Comparison of ENCODE assay signal across 8 mouse cellular contexts in genomic region chr8:124141681-124142391, GRCm38 (mm10).
DNase-seq lines count a peak whose midpoint lies in the region; TF ChIP-seq lines count a peak whose summit lies in the region.
"Had no signal": no experiment of that assay in that cellular context is flagged by ENCODE, and none has a peak within 500 bp of the region (broad histone marks: within the 10 kb centered on the region; RNA-seq: fewer than 3 reads in every experiment).

No protein-coding gene starts in this region.

- peak; percentile 3 for DNase-seq in thymus, postnatal 4 days
- no peak for DNase-seq in thymus, postnatal 36 days
- peak; percentile 65 to 79 for DNase-seq in cerebellum, adult 2 months
- peak; percentile 29 to 36 for DNase-seq in layer of hippocampus, postnatal 10 days (ENCODE audit: low spot score in 2 of 2)
- peak; percentile 62 for DNase-seq in testis, postnatal 14 days (ENCODE audit: low spot score)
- DNase-seq in urinary bladder, adult 18-20 months (ENCODE audit: low spot score in 2 of 2), result no peak
- no peak for DNase-seq in kidney, adult 2 months

- WGBS in cerebellum, adult 2 months, result 14% methylated on average over 9 of the region's 9 CpGs
- 51% methylated on average over 9 of the region's 9 CpGs for WGBS in kidney, adult 2 months

- peak overlapping the region; percentile 53 for H3K27ac ChIP-seq in cerebellum, adult 2 months (ENCODE audit: insufficient read depth, low read length)
- H3K27ac ChIP-seq in kidney, adult 2 months (ENCODE audit: insufficient read depth, low read depth, low read length), result no peak overlapping the region
- H3K27ac ChIP-seq: lung, embryonic 15.5 days had no signal

- H3K27me3 ChIP-seq in cerebellum, adult 2 months (ENCODE audit: control insufficient read depth, insufficient read depth, low read length), result no peaks in the 10 kb centered on the region
- H3K27me3 ChIP-seq in kidney, adult 2 months (replicated peaks; ENCODE audit: control insufficient read depth, insufficient read depth, low read length), result no peaks in the 10 kb centered on the region
- H3K27me3 ChIP-seq: lung, embryonic 15.5 days had no signal

- no peak overlapping the region for H3K4me3 ChIP-seq in cerebellum, adult 2 months (replicated peaks; ENCODE audit: insufficient read depth, low read depth, low read length)
- H3K4me3 ChIP-seq in kidney, adult 2 months (ENCODE audit: insufficient read depth, low read depth, low read length), result no peak overlapping the region
- H3K4me3 ChIP-seq: lung, embryonic 15.5 days had no signal

- H3K4me1 ChIP-seq in cerebellum, adult 2 months (ENCODE audit: control insufficient read depth, insufficient read depth, low read length), result peaks cover 18% of the 10 kb centered on the region
- no peaks in the 10 kb centered on the region for H3K4me1 ChIP-seq in kidney, adult 2 months (ENCODE audit: control insufficient read depth, insufficient read depth, low read length)
- H3K4me1 ChIP-seq: lung, embryonic 15.5 days had no signal

- TF ChIP-seq CTCF in cerebellum, adult 2 months (IDR thresholded peaks at IDR 0.05; ENCODE audit: borderline replicate concordance, insufficient read depth, low read depth, low read length), result no peak
- no peak for TF ChIP-seq CTCF in kidney, adult 2 months (conservative IDR thresholded peaks at IDR 0.05; ENCODE audit: insufficient read depth, insufficient read length, low read depth, low read length)

- no peak for TF ChIP-seq POLR2A in cerebellum, adult 2 months (IDR thresholded peaks at IDR 0.05; ENCODE audit: borderline replicate concordance, insufficient read depth, low read length)
- no peak for TF ChIP-seq POLR2A in kidney, adult 2 months (IDR thresholded peaks at IDR 0.05; ENCODE audit: low read depth, low read length)

- H3K36me3 ChIP-seq in kidney, adult 2 months (ENCODE audit: control insufficient read depth, insufficient read depth, low read length), result no peaks in the 10 kb centered on the region
- H3K36me3 ChIP-seq: lung, embryonic 15.5 days had no signal

Comparison
In these comparisons a context has a peak if more than half of its experiments do, and no peak if none do; other contexts are left out.
1. DNase-seq: peak in thymus, postnatal 4 days (single experiment), cerebellum, adult 2 months (2 of 2), layer of hippocampus, postnatal 10 days (2 of 2) and testis, postnatal 14 days (single experiment); none in thymus, postnatal 36 days (0 of 2), urinary bladder, adult 18-20 months (0 of 2) and kidney, adult 2 months (single experiment).